Mouse (Mus musculus): ENCODE data around the gene Ezh2. TPM values are rescaled to one million over a fixed set of nuclear protein-coding genes. Genes with fewer than 3 reads are reported as not detected.

Gene Ezh2
- polyA plus RNA-seq, 1 experiment from 2014 or later, result 87.7 TPM

- H3K4me1 ChIP-seq (ENCODE audit: control insufficient read depth, insufficient read depth, low read length), result no peaks in the 10 kb centered on the region
- peaks cover 34% of the 10 kb centered on the region for H3K36me3 ChIP-seq (ENCODE audit: control insufficient read depth, insufficient read depth, low read length)
- ATAC-seq (ENCODE audit: insufficient number of reproducible peaks, insufficient read depth, low FRiP score, low read depth), result no peak
- WGBS, result 82% methylated on average over 1 of the region's 1 CpGs
- no peak overlapping the region for H3K9ac ChIP-seq (replicated peaks; ENCODE audit: low read depth, low read length)
- no peaks in the 10 kb centered on the region for H3K9me3 ChIP-seq (ENCODE audit: control insufficient read depth, low read depth, low read length)
- H3K4me3 ChIP-seq (ENCODE audit: low read depth, low read length), result no peak overlapping the region
- no peaks in the 10 kb centered on the region for H3K27me3 ChIP-seq (ENCODE audit: control insufficient read depth, insufficient read depth, low read length)
- H3K27ac ChIP-seq (ENCODE audit: low read length), result no peak overlapping the region
- H3K4me2 ChIP-seq (replicated peaks; ENCODE audit: low read depth, low read length), result no peak overlapping the region
Observed at GRCm38 (mm10) chr6:47565326-47566035, 29.7 kb downstream of the Ezh2 start.

DNA sequence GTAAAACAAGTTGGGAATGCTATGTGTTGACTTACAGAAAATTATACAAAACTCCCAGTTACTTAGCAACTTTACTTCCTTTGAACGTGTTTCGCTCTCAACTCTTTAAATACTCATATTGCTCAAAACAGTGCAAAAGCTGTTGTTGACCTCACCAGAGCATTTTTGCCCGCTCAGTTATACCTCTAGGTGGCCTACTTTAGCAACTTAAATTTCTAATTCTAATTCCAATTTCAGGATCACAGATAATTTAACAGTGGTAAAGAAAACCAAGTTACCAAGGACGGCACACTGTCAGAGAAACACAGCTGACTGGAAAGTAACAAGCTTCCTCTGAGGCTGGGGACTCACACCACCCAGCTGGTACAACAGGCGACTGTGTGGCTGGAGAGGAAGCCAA, 33.7 kb downstream of the Ezh2 start:
- no peak overlapping the region for H3K27ac ChIP-seq (ENCODE audit: low read length)

GRCm38 (mm10) chr6:47560846-47561245, 34.3 kb downstream of the Ezh2 start:
- Histone ChIP-seq H3K27ac (ENCODE audit: low read length) (no peak overlapping the region), H3K4me2 (replicated peaks; ENCODE audit: low read depth, low read length) (no peak overlapping the region), H3K4me1 (ENCODE audit: control insufficient read depth, insufficient read depth, low read length) (no peaks in the 10 kb centered on the region), H3K9me3 (ENCODE audit: control insufficient read depth, low read depth, low read length) (no peaks in the 10 kb centered on the region), H3K9ac (replicated peaks; ENCODE audit: low read depth, low read length) (no peak overlapping the region), H3K36me3 (ENCODE audit: control insufficient read depth, insufficient read depth, low read length) (peaks cover 17% of the 10 kb centered on the region), H3K27me3 (ENCODE audit: control insufficient read depth, insufficient read depth, low read length) (no peaks in the 10 kb centered on the region), H3K4me3 (ENCODE audit: low read depth, low read length) (no peak overlapping the region)
- 87% methylated on average over 2 of the region's 2 CpGs for WGBS
- no peak for ATAC-seq (ENCODE audit: insufficient number of reproducible peaks, insufficient read depth, low FRiP score, low read depth)

More for the DNA sequence above, 33.7 kb downstream of the Ezh2 start:
- Histone ChIP-seq H3K4me1 (ENCODE audit: control insufficient read depth, insufficient read depth, low read length) (no peaks in the 10 kb centered on the region), H3K9me3 (ENCODE audit: control insufficient read depth, low read depth, low read length) (no peaks in the 10 kb centered on the region), H3K36me3 (ENCODE audit: control insufficient read depth, insufficient read depth, low read length) (peaks cover 16% of the 10 kb centered on the region), H3K27me3 (ENCODE audit: control insufficient read depth, insufficient read depth, low read length) (no peaks in the 10 kb centered on the region), H3K4me3 (ENCODE audit: low read depth, low read length) (no peak overlapping the region), H3K9ac (replicated peaks; ENCODE audit: low read depth, low read length) (no peak overlapping the region), H3K4me2 (replicated peaks; ENCODE audit: low read depth, low read length) (no peak overlapping the region)
- ATAC-seq (ENCODE audit: insufficient number of reproducible peaks, insufficient read depth, low FRiP score, low read depth), result no peak
- 81% methylated on average over 5 of the region's 5 CpGs for WGBS

DNA sequence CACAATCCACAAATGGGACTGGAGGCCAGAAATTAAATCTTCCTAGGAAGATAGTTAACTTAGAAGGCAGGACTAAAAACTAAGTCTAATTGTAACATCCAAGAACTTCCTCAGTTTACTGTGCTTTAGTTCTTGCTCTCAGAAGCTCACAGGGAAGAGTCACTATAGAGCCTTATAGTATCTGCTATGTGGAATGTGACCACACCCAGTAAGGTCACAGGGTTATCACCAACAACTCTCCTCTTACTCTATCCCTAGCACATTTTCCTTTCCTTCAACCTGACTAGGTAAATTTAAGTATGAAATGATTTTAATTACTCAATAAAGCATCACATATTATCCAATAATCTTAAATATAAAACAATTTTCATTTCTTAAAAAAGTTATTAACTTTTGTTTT, 34.7 kb downstream of the Ezh2 start:
- ATAC-seq (ENCODE audit: insufficient number of reproducible peaks, insufficient read depth, low FRiP score, low read depth), result no peak
- Histone ChIP-seq H3K27me3 (ENCODE audit: control insufficient read depth, insufficient read depth, low read length) (no peaks in the 10 kb centered on the region), H3K9me3 (ENCODE audit: control insufficient read depth, low read depth, low read length) (no peaks in the 10 kb centered on the region), H3K9ac (replicated peaks; ENCODE audit: low read depth, low read length) (no peak overlapping the region), H3K27ac (ENCODE audit: low read length) (no peak overlapping the region), H3K36me3 (ENCODE audit: control insufficient read depth, insufficient read depth, low read length) (peaks cover 20% of the 10 kb centered on the region), H3K4me2 (replicated peaks; ENCODE audit: low read depth, low read length) (no peak overlapping the region), H3K4me3 (ENCODE audit: low read depth, low read length) (no peak overlapping the region), H3K4me1 (ENCODE audit: control insufficient read depth, insufficient read depth, low read length) (no peaks in the 10 kb centered on the region)

- no peak overlapping the region for H3K4me2 ChIP-seq (replicated peaks; ENCODE audit: low read depth, low read length)
- H3K36me3 ChIP-seq (ENCODE audit: control insufficient read depth, insufficient read depth, low read length), result peaks cover 29% of the 10 kb centered on the region
- H3K9ac ChIP-seq (replicated peaks; ENCODE audit: low read depth, low read length), result no peak overlapping the region
- H3K4me3 ChIP-seq (ENCODE audit: low read depth, low read length), result no peak overlapping the region
- no peak for ATAC-seq (ENCODE audit: insufficient number of reproducible peaks, insufficient read depth, low FRiP score, low read depth)
- 96% methylated on average over 2 of the region's 2 CpGs for WGBS
- no peaks in the 10 kb centered on the region for H3K9me3 ChIP-seq (ENCODE audit: control insufficient read depth, low read depth, low read length)
- H3K27ac ChIP-seq (ENCODE audit: low read length), result no peak overlapping the region
- H3K27me3 ChIP-seq (ENCODE audit: control insufficient read depth, insufficient read depth, low read length), result no peaks in the 10 kb centered on the region
- no peaks in the 10 kb centered on the region for H3K4me1 ChIP-seq (ENCODE audit: control insufficient read depth, insufficient read depth, low read length)
Observed at GRCm38 (mm10) chr6:47559287-47559686, 35.9 kb downstream of the Ezh2 start.

DNA sequence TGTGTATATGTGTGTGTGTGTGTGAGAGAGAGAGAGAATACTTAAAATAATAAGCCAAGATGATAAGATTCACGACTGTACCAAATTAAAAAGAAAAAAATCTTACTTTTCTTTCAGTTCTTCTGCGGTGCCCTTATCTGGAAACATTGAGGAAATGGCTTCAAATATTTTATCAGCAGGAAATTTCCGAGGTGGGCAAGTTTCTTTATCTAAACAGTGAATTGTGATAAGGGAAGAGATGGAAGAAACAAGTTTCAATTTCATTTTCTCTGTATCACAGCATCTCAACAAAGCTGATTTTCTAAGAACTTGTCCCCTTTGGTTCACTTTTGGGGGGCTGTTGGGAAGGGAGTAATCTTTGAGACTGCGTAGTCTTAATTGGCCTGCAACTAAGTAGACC, 42.9 kb downstream of the Ezh2 start:
- WGBS, result 77% methylated on average over 4 of the region's 4 CpGs
- no peak overlapping the region for H3K9ac ChIP-seq (replicated peaks; ENCODE audit: low read depth, low read length)
- no peak overlapping the region for H3K27ac ChIP-seq (ENCODE audit: low read length)
- H3K4me1 ChIP-seq (ENCODE audit: control insufficient read depth, insufficient read depth, low read length), result no peaks in the 10 kb centered on the region
- H3K9me3 ChIP-seq (ENCODE audit: control insufficient read depth, low read depth, low read length), result no peaks in the 10 kb centered on the region
- H3K4me3 ChIP-seq (ENCODE audit: low read depth, low read length), result no peak overlapping the region
- no peaks in the 10 kb centered on the region for H3K27me3 ChIP-seq (ENCODE audit: control insufficient read depth, insufficient read depth, low read length)
- peaks cover 54% of the 10 kb centered on the region for H3K36me3 ChIP-seq (ENCODE audit: control insufficient read depth, insufficient read depth, low read length)
- no peak overlapping the region for H3K4me2 ChIP-seq (replicated peaks; ENCODE audit: low read depth, low read length)
- ATAC-seq (ENCODE audit: insufficient number of reproducible peaks, insufficient read depth, low FRiP score, low read depth), result no peak

DNA sequence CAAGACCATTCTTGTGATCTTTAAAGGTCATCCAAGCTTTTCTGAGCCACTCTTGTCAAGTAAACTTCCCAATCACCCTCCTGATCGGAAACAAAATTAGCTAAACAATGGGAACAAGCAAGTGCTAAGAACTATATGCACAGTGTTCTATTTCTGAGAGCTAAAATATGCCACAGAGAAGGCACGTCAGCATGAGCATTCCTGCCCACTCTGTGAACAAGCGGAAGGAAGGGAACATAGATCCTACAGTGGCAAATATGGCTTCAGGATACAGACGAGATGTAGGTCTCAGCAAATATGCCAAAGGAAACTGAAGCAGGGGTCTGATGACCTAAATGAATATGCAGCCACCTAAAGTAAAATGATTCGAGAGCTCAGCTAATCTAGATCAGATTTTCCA, 59.8 kb downstream of the Ezh2 start:
- Histone ChIP-seq H3K9me3 (ENCODE audit: control insufficient read depth, low read depth, low read length) (no peaks in the 10 kb centered on the region), H3K9ac (replicated peaks; ENCODE audit: low read depth, low read length) (no peak overlapping the region), H3K4me1 (ENCODE audit: control insufficient read depth, insufficient read depth, low read length) (no peaks in the 10 kb centered on the region), H3K27me3 (ENCODE audit: control insufficient read depth, insufficient read depth, low read length) (no peaks in the 10 kb centered on the region), H3K4me2 (replicated peaks; ENCODE audit: low read depth, low read length) (no peak overlapping the region), H3K4me3 (ENCODE audit: low read depth, low read length) (no peak overlapping the region), H3K27ac (ENCODE audit: low read length) (no peak overlapping the region), H3K36me3 (ENCODE audit: control insufficient read depth, insufficient read depth, low read length) (peaks cover 43% of the 10 kb centered on the region)
- no peak for ATAC-seq (ENCODE audit: insufficient number of reproducible peaks, insufficient read depth, low FRiP score, low read depth)
- 89% methylated on average over 5 of the region's 5 CpGs for WGBS

DNA sequence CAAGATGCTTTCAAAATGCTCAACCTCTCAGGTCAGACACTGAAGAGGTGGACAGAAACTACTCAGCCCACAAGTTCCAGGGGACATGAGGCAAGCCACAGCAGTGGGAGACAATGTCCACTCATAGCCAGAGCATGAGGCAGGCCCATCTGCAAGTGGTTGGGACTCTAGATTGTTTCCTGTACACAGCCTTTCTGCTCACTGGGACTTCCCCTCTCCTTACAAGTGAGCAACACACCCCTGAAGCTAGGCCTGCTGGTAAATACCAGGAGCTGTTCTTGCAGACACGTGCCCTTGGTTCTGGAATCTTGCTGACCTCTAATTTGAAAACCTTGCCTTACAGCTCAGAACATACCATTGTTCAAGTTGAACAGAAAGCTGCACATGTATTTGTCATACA, 62.6 kb downstream of the Ezh2 start:
- no peak overlapping the region for H3K4me3 ChIP-seq (ENCODE audit: low read depth, low read length)
- no peaks in the 10 kb centered on the region for H3K27me3 ChIP-seq (ENCODE audit: control insufficient read depth, insufficient read depth, low read length)
- 72% methylated on average over 1 of the region's 1 CpGs for WGBS
- H3K4me1 ChIP-seq (ENCODE audit: control insufficient read depth, insufficient read depth, low read length), result no peaks in the 10 kb centered on the region
- H3K9me3 ChIP-seq (ENCODE audit: control insufficient read depth, low read depth, low read length), result no peaks in the 10 kb centered on the region
- H3K27ac ChIP-seq (ENCODE audit: low read length), result no peak overlapping the region
- H3K4me2 ChIP-seq (replicated peaks; ENCODE audit: low read depth, low read length), result no peak overlapping the region
- H3K36me3 ChIP-seq (ENCODE audit: control insufficient read depth, insufficient read depth, low read length), result peaks cover 56% of the 10 kb centered on the region
- no peak overlapping the region for H3K9ac ChIP-seq (replicated peaks; ENCODE audit: low read depth, low read length)
- ATAC-seq (ENCODE audit: insufficient number of reproducible peaks, insufficient read depth, low FRiP score, low read depth), result no peak

- Histone ChIP-seq H3K4me2 (replicated peaks; ENCODE audit: low read depth, low read length) (no peak overlapping the region), H3K4me1 (ENCODE audit: control insufficient read depth, insufficient read depth, low read length) (no peaks in the 10 kb centered on the region), H3K27ac (ENCODE audit: low read length) (no peak overlapping the region), H3K9me3 (ENCODE audit: control insufficient read depth, low read depth, low read length) (no peaks in the 10 kb centered on the region), H3K27me3 (ENCODE audit: control insufficient read depth, insufficient read depth, low read length) (no peaks in the 10 kb centered on the region), H3K9ac (replicated peaks; ENCODE audit: low read depth, low read length) (no peak overlapping the region), H3K4me3 (ENCODE audit: low read depth, low read length) (no peak overlapping the region), H3K36me3 (ENCODE audit: control insufficient read depth, insufficient read depth, low read length) (peaks cover 79% of the 10 kb centered on the region)
- 75% methylated on average over 1 of the region's 1 CpGs for WGBS
- ATAC-seq (ENCODE audit: insufficient number of reproducible peaks, insufficient read depth, low FRiP score, low read depth), result no peak
Observed at GRCm38 (mm10) chr6:47527655-47528054, 67.5 kb downstream of the Ezh2 start.

All from stomach, embryonic 14.5 days (tissue).